Mouse (Mus musculus): ENCODE measurements around the gene Slc52a3. TPM values are rescaled to one million over a fixed set of nuclear protein-coding genes. Genes with fewer than 3 reads are reported as not detected.
"Not testable (repeated sequence)": the region's sequence is repeated elsewhere in the genome, so short reads cannot be mapped to it uniquely, and the experiment has no call there.

The Slc52a3 gene
- polyA plus RNA-seq, 1 experiment from 2014 or later: 4.7 TPM

- peak; percentile 15 for ATAC-seq (ENCODE audit: low read depth)
- H3K27ac ChIP-seq (ENCODE audit: low read length): no peak overlapping the region
- peak overlapping the region; percentile 50 for H3K4me2 ChIP-seq (ENCODE audit: low read depth, low read length)
- H3K9me3 ChIP-seq (ENCODE audit: control insufficient read depth, low read length): no peaks in the 10 kb centered on the region
- 9% methylated on average over 22 of the region's 22 CpGs for WGBS
- H3K4me1 ChIP-seq (replicated peaks; ENCODE audit: control insufficient read depth, insufficient read depth, low read length): peaks cover 9% of the 10 kb centered on the region; the same call in 1 of the 2 replicates
- H3K4me3 ChIP-seq (ENCODE audit: low read length): 0 out of 2 replicates have a peak overlapping the region, but pooled peaks have one; percentile 7
- H3K36me3 ChIP-seq (ENCODE audit: control insufficient read depth, insufficient read depth, low read length): no peaks in the 10 kb centered on the region
- no peak overlapping the region; the same call in 1 of the 2 replicates for H3K9ac ChIP-seq (ENCODE audit: low read length)
- H3K27me3 ChIP-seq (ENCODE audit: control insufficient read depth, insufficient read depth, low read depth, low read length): peaks cover 6% of the 10 kb centered on the region; the same call in 1 of the 2 replicates
Observed at GRCm38 (mm10) chr2:151994350-151995122, 1.8 kb upstream of the Slc52a3 start.

- 30% methylated on average over 2 of the region's 2 CpGs for WGBS
- H3K27me3 ChIP-seq (ENCODE audit: control insufficient read depth, insufficient read depth, low read depth, low read length): peaks cover 13% of the 10 kb centered on the region
- not testable (repeated sequence) for H3K4me3 ChIP-seq (ENCODE audit: low read length); ATAC-seq (ENCODE audit: low read depth); H3K4me2 ChIP-seq (ENCODE audit: low read depth, low read length); H3K27ac ChIP-seq (ENCODE audit: low read length); H3K4me1 ChIP-seq (replicated peaks; ENCODE audit: control insufficient read depth, insufficient read depth, low read length); H3K36me3 ChIP-seq (ENCODE audit: control insufficient read depth, insufficient read depth, low read length); H3K9me3 ChIP-seq (ENCODE audit: control insufficient read depth, low read length); H3K9ac ChIP-seq (ENCODE audit: low read length)
Observed at GRCm38 (mm10) chr2:151997190-151997575, 872 bp downstream of the Slc52a3 start.

GRCm38 (mm10) chr2:151997776-151998504 lies 1.6 kb downstream of the Slc52a3 start:
- no peak for ATAC-seq (ENCODE audit: low read depth)
- H3K36me3 ChIP-seq (ENCODE audit: control insufficient read depth, insufficient read depth, low read length): no peaks in the 10 kb centered on the region
- H3K27ac ChIP-seq (ENCODE audit: low read length): no peak overlapping the region
- no peak overlapping the region for H3K9ac ChIP-seq (ENCODE audit: low read length)
- H3K9me3 ChIP-seq (ENCODE audit: control insufficient read depth, low read length): no peaks in the 10 kb centered on the region
- H3K4me3 ChIP-seq (ENCODE audit: low read length): no peak overlapping the region
- WGBS: 47% methylated on average over 8 of the region's 8 CpGs
- H3K27me3 ChIP-seq (ENCODE audit: control insufficient read depth, insufficient read depth, low read depth, low read length): peaks cover 13% of the 10 kb centered on the region
- no peak overlapping the region for H3K4me2 ChIP-seq (ENCODE audit: low read depth, low read length)
- peaks cover 9% of the 10 kb centered on the region for H3K4me1 ChIP-seq (replicated peaks; ENCODE audit: control insufficient read depth, insufficient read depth, low read length)

GRCm38 (mm10) chr2:151998505-151998899 lies 2.2 kb downstream of the Slc52a3 start:
- 58% methylated on average over 9 of the region's 9 CpGs for WGBS
- Histone ChIP-seq H3K9ac (ENCODE audit: low read length) (no peak overlapping the region), H3K36me3 (ENCODE audit: control insufficient read depth, insufficient read depth, low read length) (no peaks in the 10 kb centered on the region), H3K4me1 (replicated peaks; ENCODE audit: control insufficient read depth, insufficient read depth, low read length) (peaks cover 9% of the 10 kb centered on the region), H3K4me3 (ENCODE audit: low read length) (no peak overlapping the region), H3K4me2 (ENCODE audit: low read depth, low read length) (no peak overlapping the region), H3K27me3 (ENCODE audit: control insufficient read depth, insufficient read depth, low read depth, low read length) (peaks cover 13% of the 10 kb centered on the region), H3K27ac (ENCODE audit: low read length) (no peak overlapping the region), H3K9me3 (ENCODE audit: control insufficient read depth, low read length) (no peaks in the 10 kb centered on the region)
- ATAC-seq (ENCODE audit: low read depth): no peak

- Histone ChIP-seq H3K4me2 (ENCODE audit: low read depth, low read length) (no peak overlapping the region), H3K27me3 (ENCODE audit: control insufficient read depth, insufficient read depth, low read depth, low read length) (peaks cover 13% of the 10 kb centered on the region)
- ATAC-seq (ENCODE audit: low read depth): no peak
Observed at GRCm38 (mm10) chr2:151998932-151999331, 2.6 kb downstream of the Slc52a3 start.

GRCm38 (mm10) chr2:151999669-152000290 lies 3.5 kb downstream of the Slc52a3 start:
- Histone ChIP-seq H3K4me2 (ENCODE audit: low read depth, low read length) (peak overlapping the region; percentile 35; the same call in 1 of the 2 replicates), H3K4me1 (replicated peaks; ENCODE audit: control insufficient read depth, insufficient read depth, low read length) (peaks cover 9% of the 10 kb centered on the region), H3K4me3 (ENCODE audit: low read length) (0 out of 2 replicates have a peak overlapping the region, but pooled peaks have one; percentile 15), H3K9me3 (ENCODE audit: control insufficient read depth, low read length) (no peaks in the 10 kb centered on the region), H3K27ac (ENCODE audit: low read length) (no peak overlapping the region), H3K9ac (ENCODE audit: low read length) (0 out of 2 replicates have a peak overlapping the region, but pooled peaks have one; percentile 11), H3K36me3 (ENCODE audit: control insufficient read depth, insufficient read depth, low read length) (no peaks in the 10 kb centered on the region), H3K27me3 (ENCODE audit: control insufficient read depth, insufficient read depth, low read depth, low read length) (peaks cover 13% of the 10 kb centered on the region)
- peak; percentile 50 for ATAC-seq (ENCODE audit: low read depth)
- WGBS: 12% methylated on average over 20 of the region's 20 CpGs

More at GRCm38 (mm10) chr2:151998932-151999331, 2.6 kb downstream of the Slc52a3 start:
- 55% methylated on average over 4 of the region's 4 CpGs for WGBS
- no peaks in the 10 kb centered on the region for H3K9me3 ChIP-seq (ENCODE audit: control insufficient read depth, low read length)
- no peak overlapping the region for H3K4me3 ChIP-seq (ENCODE audit: low read length)
- H3K9ac ChIP-seq (ENCODE audit: low read length): no peak overlapping the region
- H3K36me3 ChIP-seq (ENCODE audit: control insufficient read depth, insufficient read depth, low read length): no peaks in the 10 kb centered on the region
- no peak overlapping the region for H3K27ac ChIP-seq (ENCODE audit: low read length)
- peaks cover 9% of the 10 kb centered on the region for H3K4me1 ChIP-seq (replicated peaks; ENCODE audit: control insufficient read depth, insufficient read depth, low read length)

GRCm38 (mm10) chr2:152000291-152000679 lies 4.0 kb downstream of the Slc52a3 start:
- Histone ChIP-seq H3K4me3 (ENCODE audit: low read length) (no peak overlapping the region), H3K9ac (ENCODE audit: low read length) (0 out of 2 replicates have a peak overlapping the region, but pooled peaks have one; percentile 11), H3K4me2 (ENCODE audit: low read depth, low read length) (no peak overlapping the region), H3K9me3 (ENCODE audit: control insufficient read depth, low read length) (no peaks in the 10 kb centered on the region), H3K36me3 (ENCODE audit: control insufficient read depth, insufficient read depth, low read length) (no peaks in the 10 kb centered on the region), H3K27me3 (ENCODE audit: control insufficient read depth, insufficient read depth, low read depth, low read length) (peaks cover 13% of the 10 kb centered on the region), H3K27ac (ENCODE audit: low read length) (no peak overlapping the region), H3K4me1 (replicated peaks; ENCODE audit: control insufficient read depth, insufficient read depth, low read length) (peaks cover 6% of the 10 kb centered on the region)
- 57% methylated on average over 3 of the region's 3 CpGs for WGBS
- no peak for ATAC-seq (ENCODE audit: low read depth)

GRCm38 (mm10) chr2:152000735-152001134 lies 4.4 kb downstream of the Slc52a3 start:
- H3K36me3 ChIP-seq (ENCODE audit: control insufficient read depth, insufficient read depth, low read length): no peaks in the 10 kb centered on the region
- peaks cover 13% of the 10 kb centered on the region for H3K27me3 ChIP-seq (ENCODE audit: control insufficient read depth, insufficient read depth, low read depth, low read length)
- no peak overlapping the region for H3K9ac ChIP-seq (ENCODE audit: low read length)
- H3K4me3 ChIP-seq (ENCODE audit: low read length): no peak overlapping the region
- H3K27ac ChIP-seq (ENCODE audit: low read length): no peak overlapping the region
- ATAC-seq (ENCODE audit: low read depth): no peak
- H3K4me2 ChIP-seq (ENCODE audit: low read depth, low read length): no peak overlapping the region
- peaks cover 6% of the 10 kb centered on the region for H3K4me1 ChIP-seq (replicated peaks; ENCODE audit: control insufficient read depth, insufficient read depth, low read length)
- 61% methylated on average over 6 of the region's 6 CpGs for WGBS
- H3K9me3 ChIP-seq (ENCODE audit: control insufficient read depth, low read length): no peaks in the 10 kb centered on the region

GRCm38 (mm10) chr2:152002529-152002928 lies 6.2 kb downstream of the Slc52a3 start:
- Histone ChIP-seq H3K9ac (ENCODE audit: low read length) (no peak overlapping the region), H3K4me3 (ENCODE audit: low read length) (no peak overlapping the region), H3K4me2 (ENCODE audit: low read depth, low read length) (no peak overlapping the region), H3K4me1 (replicated peaks; ENCODE audit: control insufficient read depth, insufficient read depth, low read length) (no peaks in the 10 kb centered on the region; the same call in none of the 2 replicates), H3K27me3 (ENCODE audit: control insufficient read depth, insufficient read depth, low read depth, low read length) (peaks cover 7% of the 10 kb centered on the region), H3K36me3 (ENCODE audit: control insufficient read depth, insufficient read depth, low read length) (no peaks in the 10 kb centered on the region), H3K27ac (ENCODE audit: low read length) (no peak overlapping the region), H3K9me3 (ENCODE audit: control insufficient read depth, low read length) (no peaks in the 10 kb centered on the region)
- no peak for ATAC-seq (ENCODE audit: low read depth)
- WGBS: 48% methylated on average over 6 of the region's 6 CpGs
